Mouse (Mus musculus) megakaryocyte, adult 5-6 weeks (primary cell): Measurements from ENCODE around the gene Cbx5. TPM values are rescaled to one million over a fixed set of nuclear protein-coding genes. Genes with fewer than 3 reads are reported as not detected.

Experiments used
- ATAC-seq: 2 replicates; pipeline ENCODE4 v1.8.0; 2016; ENCODE audit warnings: mild to moderate bottlenecking, inconsistent platforms; ENCODE audit not compliant: poor library complexity, severe bottlenecking
- total RNA-seq, 2 experiments: library from RNA; stranded (forward) in 1 of 2; stranded (reverse) in 1 of 2; fragments of 153-499, 151-499 nt in 1 of 2; fragments of 221-1000, 200-1000 nt in 1 of 2; gene quantifications; 2 replicates each; pipeline versions ENCODE4 v1.2.3 to v1.2.4; 2015 to 2017

The Cbx5 gene
- total RNA-seq, 2 experiments from 2014 or later = 56.0 to 113 TPM

- no peak for ATAC-seq
Observed at GRCm38 (mm10) chr15:103216052-103216451, 23.6 kb downstream of the Cbx5 start.

GRCm38 (mm10) chr15:103214971-103215907 is 24.4 kb downstream of the Cbx5 start:
- ATAC-seq = peak; percentile 64

- ATAC-seq = no peak
Observed at GRCm38 (mm10) chr15:103214149-103214548, 25.5 kb downstream of the Cbx5 start.

GRCm38 (mm10) chr15:103205156-103205555 is 34.5 kb downstream of the Cbx5 start:
- ATAC-seq = peak; percentile 33; the same call in 1 of the 2 replicates

GRCm38 (mm10) chr15:103202088-103202793 is 37.4 kb downstream of the Cbx5 start:
- no peak for ATAC-seq

GRCm38 (mm10) chr15:103197785-103198184 is 41.8 kb downstream of the Cbx5 start:
- ATAC-seq = no peak

- ATAC-seq = no peak
Observed at GRCm38 (mm10) chr15:103196835-103197234, 42.8 kb downstream of the Cbx5 start.

GRCm38 (mm10) chr15:103193606-103194005 is 46.0 kb downstream of the Cbx5 start:
- no peak for ATAC-seq

GRCm38 (mm10) chr15:103190531-103191462 is 48.8 kb downstream of the Cbx5 start:
- ATAC-seq = peak; percentile 76

GRCm38 (mm10) chr15:103190083-103190482 is 49.5 kb downstream of the Cbx5 start:
- ATAC-seq = no peak

GRCm38 (mm10) chr15:103187803-103188202 is 51.8 kb downstream of the Cbx5 start:
- no peak for ATAC-seq

GRCm38 (mm10) chr15:103185462-103186198 is 54.0 kb downstream of the Cbx5 start:
- no peak for ATAC-seq

GRCm38 (mm10) chr15:103183651-103184610 is 55.7 kb downstream of the Cbx5 start:
- ATAC-seq = no peak

- ATAC-seq = peak; percentile 78
Observed at GRCm38 (mm10) chr15:103183135-103183534, 56.5 kb downstream of the Cbx5 start.

- peak; percentile 82 for ATAC-seq
Observed at GRCm38 (mm10) chr15:103182166-103182790, 57.3 kb downstream of the Cbx5 start.

GRCm38 (mm10) chr15:103180406-103180805 is 59.2 kb downstream of the Cbx5 start:
- no peak for ATAC-seq

- no peak for ATAC-seq
Observed at GRCm38 (mm10) chr15:103178767-103179166, 60.8 kb downstream of the Cbx5 start.

GRCm38 (mm10) chr15:103178137-103178536 is 61.5 kb downstream of the Cbx5 start:
- peak; percentile 44; the same call in 1 of the 2 replicates for ATAC-seq
